Mouse (Mus musculus) heart, adult 11 months (tissue): ENCODE results near the gene Bhmt.

Experiments used
- DNase-seq: peaks from one replicate; pipeline ENCODE4 v3.0.0; 2022

Gene Bhmt

GRCm38 (mm10) chr13:93637282-93638245, at the start of gene Bhmt:
Gene Bhmt (minus strand): TSS chr13:93637961.
- peak; percentile 78 for DNase-seq

DNA sequence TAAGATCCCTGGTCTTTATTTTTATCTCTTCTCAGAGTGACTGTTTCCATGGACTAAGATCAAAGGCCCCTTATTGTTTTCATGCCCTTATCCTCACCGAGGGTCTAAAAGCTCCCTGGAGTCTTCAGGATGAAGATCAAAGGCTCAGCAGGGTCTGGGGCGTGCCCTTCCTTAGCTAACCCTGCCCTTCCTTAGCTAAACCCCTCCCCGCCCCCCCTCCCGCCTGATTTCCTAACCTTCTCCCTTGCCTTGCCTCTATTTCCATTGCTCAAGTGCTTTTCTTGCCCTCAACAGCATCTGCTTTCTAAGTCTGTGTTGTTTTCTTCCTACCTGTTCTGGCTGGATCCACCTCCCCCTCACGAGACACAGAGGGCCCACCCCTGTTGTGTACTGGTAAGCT, 49.6 kb upstream of the Bhmt start:
- peak; percentile 49 for DNase-seq

- peak; percentile 63 for DNase-seq
These were observed 47.5 kb upstream of the Bhmt start for GRCm38 (mm10) chr13:93685226-93685625.

- DNase-seq: peak; percentile 10
These were observed 45.6 kb upstream of the Bhmt start for GRCm38 (mm10) chr13:93683336-93683735.

- DNase-seq: peak; percentile 81
These were observed 39.1 kb upstream of the Bhmt start for GRCm38 (mm10) chr13:93676864-93677263.

DNA sequence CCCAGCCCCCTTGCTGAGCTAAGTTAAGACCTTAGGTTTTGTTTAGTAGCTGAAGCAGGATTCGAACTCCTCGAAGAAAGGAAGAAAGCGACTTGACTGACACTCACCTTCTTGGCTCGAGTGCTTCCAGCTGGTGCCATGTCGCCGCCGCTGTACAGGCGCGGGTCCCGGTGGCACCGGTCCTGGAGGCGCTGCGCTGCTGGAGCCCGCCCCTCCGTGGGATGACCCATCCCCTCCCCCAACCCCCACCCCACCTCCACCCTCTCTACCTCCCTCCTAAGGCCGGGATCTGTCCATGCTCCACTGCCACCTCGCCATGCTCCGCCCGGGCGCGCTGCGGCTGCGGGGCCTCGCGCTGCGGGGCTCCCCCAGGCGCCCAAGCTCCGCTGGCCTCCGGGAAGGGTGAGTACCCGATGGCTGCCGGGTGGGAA, 36.4 kb upstream of the Bhmt start, which contains the start of the genes Bhmt2 and Dmgdh:
Gene Bhmt2 (minus strand): TSS at position 172 of the 431 bp plus-strand sequence.
Gene Dmgdh (plus strand): TSS at position 303 of the 431 bp plus-strand sequence.
- DNase-seq: no peak

DNA sequence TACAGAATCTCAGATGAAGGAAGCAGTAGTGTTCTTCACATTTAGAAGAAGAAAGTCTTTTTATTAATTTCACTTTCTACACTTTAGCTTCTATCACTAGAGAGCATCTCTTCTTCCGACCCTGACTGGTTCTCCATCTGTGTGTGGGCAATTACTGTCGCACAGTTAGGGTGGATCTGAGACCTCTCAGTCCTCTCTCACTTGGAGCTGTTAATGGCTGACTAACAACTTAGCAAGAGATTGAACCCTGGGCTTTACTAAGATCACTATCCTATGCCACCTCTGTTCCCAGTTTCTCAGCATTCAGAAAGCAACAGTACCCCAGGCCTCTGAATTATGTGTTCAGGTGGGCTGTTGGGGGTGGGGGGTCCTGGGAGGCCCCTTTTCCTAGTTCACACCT, 35.5 kb upstream of the Bhmt start:
- peak; percentile 83 for DNase-seq

DNA sequence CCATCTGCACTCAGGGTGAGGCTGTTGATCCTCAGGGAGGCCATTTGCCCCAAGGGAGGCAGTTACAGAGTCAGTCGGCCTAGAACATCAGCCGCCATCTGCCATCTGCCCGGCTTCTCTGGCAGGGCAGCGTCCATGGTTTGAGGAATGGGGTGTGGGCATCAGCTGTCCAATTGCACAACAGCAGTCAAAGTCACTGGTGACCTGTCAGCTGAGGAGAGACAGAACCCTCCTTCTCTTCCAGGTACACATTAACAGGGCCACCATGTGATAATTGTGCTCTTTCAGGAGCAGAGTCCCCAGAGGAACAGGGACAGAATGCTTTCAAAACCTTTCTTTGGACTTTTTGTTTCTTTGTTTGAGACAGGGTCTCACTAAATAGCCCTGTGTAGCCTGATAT, 34.6 kb upstream of the Bhmt start:
- peak; percentile 43 for DNase-seq

GRCm38 (mm10) chr13:93667586-93667985, 29.8 kb upstream of the Bhmt start:
- no peak for DNase-seq

- peak; percentile 81 for DNase-seq
These were observed 20.2 kb upstream of the Bhmt start for GRCm38 (mm10) chr13:93657941-93658340.

DNA sequence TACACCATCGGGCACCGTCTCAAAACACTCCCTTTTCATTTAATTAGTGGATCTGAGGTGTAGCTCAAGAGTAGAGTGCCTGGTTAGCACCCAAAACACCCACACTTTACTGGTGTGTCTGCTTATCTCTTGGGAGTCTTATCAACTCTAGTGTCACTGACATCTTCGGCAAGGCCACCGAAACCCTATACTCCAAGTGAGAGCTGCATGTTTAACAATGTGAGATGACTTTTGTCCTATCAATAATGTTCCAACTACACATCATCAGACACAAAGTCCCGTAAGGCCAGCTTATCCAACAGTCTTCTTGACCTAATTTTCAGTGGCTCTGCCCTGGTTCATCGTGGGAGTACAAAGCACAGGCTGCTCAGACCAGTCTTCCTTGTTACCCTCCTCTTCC, 15.6 kb upstream of the Bhmt start:
- DNase-seq: peak; percentile 60

DNA sequence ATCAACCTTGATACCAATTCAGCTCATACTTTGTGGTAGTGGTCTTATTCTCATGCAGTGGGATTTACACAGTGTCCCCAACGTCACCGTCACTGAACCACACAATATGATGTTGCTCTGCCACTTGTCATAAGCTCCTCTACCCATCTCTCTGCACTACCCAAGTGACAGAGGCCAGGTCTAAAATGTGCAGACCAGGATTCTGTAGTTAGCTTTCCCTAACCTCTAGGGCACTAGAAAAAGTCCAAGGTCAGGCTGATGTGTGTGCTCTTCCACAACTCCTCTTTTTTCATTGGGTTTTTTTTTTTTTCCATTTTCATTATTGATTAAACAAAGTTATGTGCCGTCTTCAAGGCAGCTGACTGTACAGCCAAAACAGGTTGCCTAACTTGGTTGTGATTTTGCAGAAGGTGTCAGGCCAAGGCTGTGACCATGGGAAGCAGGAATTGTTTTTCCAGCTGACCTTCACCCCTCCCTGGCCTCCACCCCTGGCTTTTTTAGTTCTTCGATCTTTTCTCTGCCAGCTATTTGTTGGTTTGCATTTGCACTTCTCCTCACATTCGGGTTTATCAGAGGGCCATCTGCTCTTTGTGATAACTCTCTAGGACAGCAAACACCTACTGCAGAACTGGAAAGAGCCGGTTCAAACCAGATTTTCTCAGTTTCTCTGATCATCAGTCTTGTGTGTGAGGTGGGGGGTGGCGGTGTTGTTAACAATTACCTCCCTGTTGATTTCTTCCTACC, 10.8 kb upstream of the Bhmt start:
- DNase-seq: peak; percentile 43

GRCm38 (mm10) chr13:93639636-93640035, 1.9 kb upstream of the Bhmt start:
- DNase-seq: peak; percentile 50

DNA sequence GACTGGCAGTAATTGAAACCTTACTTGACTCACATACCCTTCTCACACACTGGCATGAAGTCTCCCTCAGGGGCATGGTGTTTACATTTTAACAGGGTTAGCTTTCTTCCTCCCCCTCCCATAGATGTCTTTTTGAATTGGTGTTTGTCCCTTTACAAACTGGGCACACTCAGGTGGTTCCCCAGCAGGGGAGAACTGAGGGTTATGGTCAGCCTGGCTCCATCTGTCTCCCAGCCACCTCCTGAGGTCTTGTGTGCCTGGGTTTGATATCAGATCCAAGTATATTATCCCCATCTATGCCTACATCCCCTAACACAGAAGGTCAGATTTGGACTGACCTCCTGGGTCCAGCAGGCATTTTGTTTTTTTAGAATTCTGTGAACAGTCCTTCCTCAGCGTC, 1.2 kb downstream of the Bhmt start:
- peak; percentile 54 for DNase-seq

- peak; percentile 83 for DNase-seq
These were observed 4.8 kb downstream of the Bhmt start for GRCm38 (mm10) chr13:93632927-93633326.

DNA sequence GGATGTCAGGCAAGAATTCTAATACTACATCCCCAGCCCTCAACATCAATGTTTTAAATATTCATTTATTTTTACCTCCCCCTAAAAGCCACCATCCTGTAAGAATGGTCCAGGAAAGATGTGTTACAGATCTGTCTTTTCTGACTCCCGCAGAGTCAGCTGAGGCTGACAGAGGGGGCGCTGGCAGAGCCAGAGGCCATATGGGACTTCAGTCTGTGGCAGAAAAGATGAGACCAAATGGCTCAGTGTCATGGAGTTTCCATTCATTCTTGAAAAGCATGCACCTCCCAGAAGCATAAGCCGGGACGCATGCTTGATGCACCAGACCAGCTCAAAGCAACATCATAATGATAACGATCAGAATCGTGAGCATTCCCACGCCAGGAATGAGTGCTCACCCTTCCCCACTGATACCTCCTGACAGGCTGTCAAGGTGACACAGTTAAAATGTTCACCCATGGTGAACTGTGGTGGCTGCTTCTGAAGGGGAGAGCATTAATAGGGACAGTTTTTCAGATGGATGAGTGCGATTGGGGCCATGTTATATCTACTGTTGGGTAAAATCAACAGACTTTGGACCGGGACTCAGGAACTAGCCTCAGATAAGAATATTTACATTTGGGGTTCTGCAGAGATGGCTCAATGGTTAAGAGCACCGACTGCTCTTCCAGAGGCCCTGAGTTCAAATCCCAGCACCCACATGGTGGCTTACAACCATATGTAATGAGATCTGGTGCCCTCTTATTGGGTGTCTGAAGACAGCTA, 6.6 kb downstream of the Bhmt start:
- DNase-seq: peak; percentile 59

GRCm38 (mm10) chr13:93628861-93629260, 8.9 kb downstream of the Bhmt start:
- DNase-seq: no peak

- DNase-seq: peak; percentile 95
These were observed 23.3 kb downstream of the Bhmt start for GRCm38 (mm10) chr13:93614361-93614948.

DNA sequence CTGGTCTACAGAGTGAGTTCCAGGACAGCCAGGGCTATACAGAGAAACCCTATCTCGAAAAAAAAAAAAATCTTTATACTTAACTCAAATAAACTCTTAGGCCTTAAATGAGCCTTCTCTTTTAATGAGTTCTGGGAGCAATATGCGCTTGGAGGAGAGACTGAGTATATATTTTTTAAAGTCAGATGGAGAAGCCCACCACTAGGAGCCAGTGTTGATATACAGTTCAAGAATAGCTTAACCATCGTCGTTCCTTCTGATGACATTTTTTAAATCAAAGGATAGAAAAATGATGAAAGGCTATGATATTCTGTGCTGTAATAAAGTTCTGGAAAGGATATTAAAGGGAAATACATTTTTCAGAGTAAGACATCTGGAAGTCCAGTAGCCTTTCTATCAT, 24.0 kb downstream of the Bhmt start:
- no peak for DNase-seq

DNA sequence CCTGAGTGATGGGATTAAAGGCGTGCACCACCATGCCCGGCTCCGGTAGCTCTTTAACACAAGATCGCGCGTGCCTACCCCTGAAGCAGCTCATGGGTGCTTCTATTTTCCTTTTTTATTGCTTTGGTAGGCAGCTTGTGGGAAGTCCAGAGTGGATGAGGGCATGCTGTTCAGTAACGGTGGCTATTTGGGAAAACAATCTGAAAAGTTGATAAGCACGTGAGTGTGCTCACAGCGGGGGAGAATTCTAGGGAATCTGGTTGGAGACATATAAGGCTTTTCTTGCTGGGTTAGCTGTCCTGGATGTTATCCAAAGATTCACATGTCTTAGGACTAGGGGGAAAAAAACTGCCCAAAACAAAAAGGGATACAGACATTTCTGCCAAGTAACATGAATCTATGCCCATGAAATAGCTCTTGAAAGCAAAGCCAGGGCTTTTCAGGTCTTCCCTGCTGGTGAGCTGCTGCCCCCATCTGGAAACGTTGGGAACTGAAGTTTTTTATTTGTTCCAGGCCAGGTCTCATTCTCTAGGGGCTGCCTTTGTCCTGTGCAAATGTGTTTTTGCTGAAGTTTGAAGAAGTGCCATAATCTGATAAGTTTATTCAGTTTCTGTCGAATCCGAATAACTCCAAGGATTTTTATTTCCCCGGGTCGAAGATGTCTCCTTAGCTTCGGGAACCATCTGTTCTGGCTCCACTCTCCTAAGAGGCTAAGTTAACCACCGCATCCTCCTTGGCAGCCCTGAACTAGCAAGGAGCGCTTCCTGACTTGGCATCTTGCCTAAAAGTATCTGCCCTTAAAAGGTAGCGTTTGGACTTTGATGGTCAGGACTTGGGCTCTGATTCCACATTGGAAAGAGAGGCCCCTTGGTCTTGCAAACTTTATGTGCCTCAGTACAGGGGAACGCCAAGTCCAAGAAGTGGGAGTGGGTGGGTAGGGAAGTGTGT, 24.8 kb downstream of the Bhmt start:
- peak; percentile 93 for DNase-seq

GRCm38 (mm10) chr13:93608476-93608875, 29.3 kb downstream of the Bhmt start:
- no peak for DNase-seq
